Mouse (Mus musculus) embryonic stem cell, embryonic (primary cell): ENCODE data around the gene Birc5.

Source experiments
- CTCF ChIA-PET, 4 experiments: fragments of 300-600 bp in 2 of 4; fragments of 350-600 bp in 2 of 4; sonication (Branson Sonifier 250); formaldehyde crosslinking; loops; one replicate each; lab custom pipeline; 2022; ENCODE audit warnings: inconsistent platforms in 2 of 4; lab: Charles Lee
- POLR2A ChIA-PET, 4 experiments: fragments of 300-600 bp in 2 of 4; fragments of 350-600 bp in 2 of 4; sonication (Branson Sonifier 250); formaldehyde crosslinking; loops; one replicate each; lab custom pipeline; 2022; ENCODE audit warnings: antibody characterized with exemption in 4 of 4, inconsistent platforms in 1 of 4; lab: Charles Lee

Birc5 gene

DNA sequence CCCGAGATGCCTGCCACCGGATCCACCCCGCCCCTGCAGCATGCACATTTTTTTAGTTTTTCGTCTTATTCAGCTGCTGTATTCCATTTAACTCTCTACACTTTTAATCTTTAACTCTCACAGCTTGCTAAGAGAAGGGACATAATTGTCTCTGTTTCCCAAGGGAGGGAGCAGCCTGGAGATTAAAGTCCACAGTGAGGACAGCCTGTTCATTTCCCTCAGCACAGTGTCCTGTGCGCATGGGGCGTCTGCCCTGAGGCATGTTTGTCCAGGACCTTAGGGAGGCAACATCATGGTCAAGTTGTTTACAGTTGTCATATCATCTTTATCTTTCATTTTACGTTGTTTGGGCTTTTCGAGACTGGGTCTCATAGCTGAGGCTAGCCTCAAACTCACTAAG, 15.0 kb upstream of the Birc5 start:
- ChIA-PET POLR2A (interaction anchor here in 2 of 4 experiments (0.6 to 6.0 kb wide), 11 partner anchors 8 to 514 kb away, joined by 3 to 37 read pairs (median 6); partner anchors contain the start of genes Afmid (in 2 of the 2), Birc5 (in 2 of the 2), Tk1 (in 2 of the 2) and Tmc6 (in 1 of the 2)), CTCF (interaction anchor here (0.5 to 1.9 kb wide), 12 partner anchors 12 to 768 kb away, joined by 3 to 7 read pairs (median 4); partner anchors contain the start of genes Birc5 (in 1 of the 4), Gm20708 (in 1 of the 4) and Syngr2 (in 1 of the 4))

DNA sequence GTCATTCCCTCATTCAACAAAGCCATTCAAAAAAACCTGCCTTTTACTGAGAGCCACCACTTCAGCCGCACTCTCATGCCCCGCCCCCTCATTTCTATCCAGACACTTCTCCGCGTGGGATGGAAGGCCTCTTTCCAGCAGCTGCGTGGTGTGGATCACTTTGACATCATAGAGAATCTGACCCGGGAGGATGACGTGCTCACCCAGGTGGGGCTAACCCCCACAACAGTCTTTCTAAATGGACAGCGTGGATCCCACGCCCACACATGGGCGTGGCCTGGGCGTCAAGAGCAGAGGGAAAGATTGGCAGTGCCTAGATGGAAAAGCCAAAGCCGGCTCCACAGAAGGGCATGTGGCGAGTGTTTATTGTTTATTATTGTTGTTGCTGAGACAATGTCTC, 12.7 kb upstream of the Birc5 start:
- POLR2A ChIA-PET = interaction anchor here in 2 of 4 experiments (0.9 to 6.0 kb wide), 11 partner anchors 10 to 199 kb away, joined by 3 to 37 read pairs (median 5); partner anchors contain the start of genes Afmid (in 2 of the 2), Birc5 (in 2 of the 2) and Tk1 (in 2 of the 2)
- CTCF ChIA-PET = interaction anchor here in 1 of 4 experiments (1.0 to 1.9 kb wide), 2 partner anchors 12 to 446 kb away, joined by 3 to 5 read pairs; no protein-coding TSS in a partner anchor

DNA sequence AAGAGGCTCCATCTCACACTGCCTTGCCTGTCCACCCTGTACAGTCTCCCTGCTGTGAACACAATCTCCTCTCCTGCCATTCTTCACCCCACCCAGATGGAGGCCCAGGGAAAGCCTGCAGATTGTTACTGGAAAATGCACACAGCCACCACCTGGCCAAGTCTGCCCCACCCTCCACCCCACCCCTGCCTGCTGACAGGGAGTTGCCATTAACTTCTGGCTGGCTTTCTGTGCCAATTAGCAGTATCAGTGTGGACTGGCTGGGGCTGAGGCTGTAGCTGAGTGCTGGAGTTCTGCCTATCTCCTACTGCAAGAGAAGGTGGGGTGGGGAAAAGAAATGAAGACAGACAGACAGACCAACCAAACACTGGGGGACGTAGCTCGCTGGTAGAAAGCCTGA, 10.5 kb upstream of the Birc5 start:
- POLR2A ChIA-PET = interaction anchor here in 2 of 4 experiments (0.7 to 4.5 kb wide), 7 partner anchors 10 to 131 kb away, joined by 3 to 19 read pairs (median 3); partner anchors contain the start of genes Afmid (in 1 of the 2), Birc5 (in 1 of the 2) and Socs3 (in 1 of the 2)
- CTCF ChIA-PET = interaction anchor here in 1 of 4 experiments (1.7 kb wide), 1 partner anchor 48 kb away, joined by 5 read pairs; no protein-coding TSS in a partner anchor

DNA sequence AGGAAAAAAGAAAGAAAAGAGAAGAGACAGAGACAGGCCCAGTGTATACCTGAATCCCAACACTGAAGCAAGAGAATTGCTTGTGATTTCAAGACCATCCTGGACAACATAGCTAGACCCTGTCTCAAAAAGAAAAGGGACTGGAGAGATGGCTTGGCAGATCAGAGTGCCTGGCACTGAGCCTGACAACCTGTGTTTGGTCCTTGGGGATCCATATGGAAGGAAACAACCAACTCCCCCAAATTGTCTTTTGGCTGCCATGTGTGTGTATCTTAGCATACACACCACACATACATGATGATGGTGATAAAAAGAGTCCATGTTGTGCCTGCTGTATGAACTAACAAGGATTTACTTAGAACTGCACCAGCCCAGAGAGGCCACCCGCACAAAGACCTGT, 10.0 kb upstream of the Birc5 start:
- POLR2A ChIA-PET = interaction anchor here in 2 of 4 experiments (0.7 to 4.5 kb wide), 7 partner anchors 10 to 131 kb away, joined by 3 to 19 read pairs (median 3); partner anchors contain the start of genes Afmid (in 1 of the 2), Birc5 (in 1 of the 2) and Socs3 (in 1 of the 2)

DNA sequence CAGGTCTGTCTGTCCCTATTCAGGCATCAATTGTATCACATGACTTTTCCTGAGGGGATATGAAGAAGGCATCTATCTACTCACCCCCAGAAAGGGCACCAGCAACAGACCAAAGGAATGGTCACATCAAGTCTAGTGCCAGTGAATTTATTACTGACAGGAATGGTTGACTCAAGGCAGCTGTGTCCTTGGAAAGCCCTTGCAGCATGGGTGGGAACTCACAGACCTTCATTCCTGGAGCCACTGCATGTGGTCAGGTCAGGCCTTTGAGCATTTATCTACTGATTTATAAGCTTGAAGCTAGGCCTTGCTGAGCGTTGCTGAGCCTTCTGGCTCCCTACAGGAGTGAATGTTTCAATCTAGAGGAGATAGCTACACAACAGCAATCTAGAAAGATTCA, 8.1 kb upstream of the Birc5 start:
- POLR2A ChIA-PET = interaction anchor here in 2 of 4 experiments (1.0 to 4.5 kb wide), 4 partner anchors 8 to 79 kb away, joined by 3 to 19 read pairs (median 4); partner anchors contain the start of gene Birc5 (in 1 of the 2)
- CTCF ChIA-PET = interaction anchor here in 2 of 4 experiments (0.6 to 1.2 kb wide), 3 partner anchors 9 to 1125 kb away, joined by 3 to 4 read pairs (median 3); no protein-coding TSS in a partner anchor

More for the DNA sequence above, 10.0 kb upstream of the Birc5 start:
- CTCF ChIA-PET = interaction anchor here in 1 of 4 experiments (1.7 kb wide), 1 partner anchor 48 kb away, joined by 5 read pairs; no protein-coding TSS in a partner anchor

DNA sequence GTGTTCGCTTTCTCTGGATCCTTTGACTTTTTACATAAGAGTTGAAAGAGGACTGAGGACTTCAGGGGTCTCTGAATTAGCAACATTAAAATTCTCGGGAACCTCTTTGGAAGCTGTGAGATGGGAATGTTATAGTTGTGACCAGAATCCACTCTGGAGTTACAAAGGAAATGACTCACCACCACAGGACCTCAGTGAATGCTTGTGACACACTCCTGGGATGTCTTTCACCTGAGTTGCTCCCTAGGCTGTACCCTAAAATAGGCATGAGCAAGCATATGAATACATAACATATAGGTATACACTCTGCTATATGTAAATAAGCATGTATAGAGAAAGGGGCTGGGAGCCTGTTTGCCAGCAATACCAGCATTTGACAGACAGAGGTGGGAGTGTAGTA, 5.6 kb upstream of the Birc5 start:
- CTCF ChIA-PET = no interaction called here
- POLR2A ChIA-PET = no interaction called here

DNA sequence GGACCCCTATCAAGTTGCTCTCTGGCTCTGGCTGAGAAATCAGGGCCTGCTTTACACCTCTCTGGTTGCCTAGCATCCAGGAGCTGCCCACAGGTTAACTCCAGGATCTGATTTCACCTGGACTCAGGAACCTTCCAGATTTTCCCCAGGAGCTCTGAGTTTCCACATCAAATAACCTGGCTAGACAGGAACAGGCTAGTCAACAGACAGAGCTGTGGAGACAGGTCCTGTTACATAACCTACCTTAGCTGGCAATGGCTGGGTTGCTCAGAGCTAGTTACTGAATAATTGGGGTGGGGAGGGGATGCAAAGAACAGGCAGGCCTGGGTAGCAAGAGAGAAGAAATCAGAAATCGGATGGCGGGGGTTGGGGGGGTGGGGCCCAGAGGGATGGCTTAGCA, 4.1 kb upstream of the Birc5 start:
- POLR2A ChIA-PET = interaction anchor here in 1 of 4 experiments (0.8 to 1.4 kb wide), 3 partner anchors 10 to 31 kb away, joined by 3 read pairs; partner anchors contain the start of genes Afmid and Tk1
- CTCF ChIA-PET = interaction anchor here in 2 of 4 experiments (0.6 to 1.2 kb wide), 3 partner anchors 13 to 130 kb away, joined by 3 to 5 read pairs (median 3); no protein-coding TSS in a partner anchor

DNA sequence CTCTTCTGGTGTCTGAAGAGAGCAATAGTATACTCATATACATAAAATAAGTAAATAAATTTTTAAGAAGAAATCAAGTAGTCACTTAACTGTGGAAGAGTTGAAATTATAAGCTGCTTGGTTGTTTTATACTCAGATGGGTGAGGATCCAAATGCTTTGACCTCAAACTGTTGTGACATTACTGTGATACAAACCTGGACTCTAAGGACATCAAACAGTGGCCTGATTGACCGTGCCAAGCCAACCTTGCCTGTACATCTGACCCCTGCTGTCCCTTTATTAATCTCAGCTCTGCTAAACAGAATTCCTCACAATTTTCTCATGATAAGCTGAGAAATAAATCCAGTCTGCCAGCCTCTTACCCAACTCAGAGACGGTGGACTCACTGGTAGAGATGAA, 3.4 kb upstream of the Birc5 start:
- CTCF ChIA-PET = interaction anchor here in 2 of 4 experiments (0.8 to 1.2 kb wide), 2 partner anchors 13 to 25 kb away, joined by 3 read pairs; no protein-coding TSS in a partner anchor

DNA sequence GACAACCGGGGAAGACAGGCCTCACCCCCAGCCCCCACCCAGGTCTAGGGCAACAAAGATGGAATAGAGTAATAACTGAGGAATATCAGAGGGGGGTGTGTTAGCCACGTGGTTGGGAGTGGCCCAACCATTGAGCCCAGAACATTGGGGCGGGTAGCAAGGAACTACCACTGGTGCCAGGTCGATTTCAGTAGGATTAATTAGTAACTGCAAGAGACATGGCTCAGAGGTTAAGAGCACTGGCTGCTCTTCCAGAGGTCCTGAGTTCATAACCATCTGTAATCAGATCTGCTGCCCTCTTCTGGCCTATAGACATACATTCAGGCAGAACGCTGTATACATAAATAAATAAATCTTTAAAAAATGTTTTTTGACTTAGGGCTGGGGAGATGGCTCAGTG, 2.4 kb upstream of the Birc5 start:
- CTCF ChIA-PET = interaction anchor here in 1 of 4 experiments (1.9 kb wide), 1 partner anchor 14 kb away, joined by 6 read pairs; no protein-coding TSS in a partner anchor
- POLR2A ChIA-PET = no interaction called here

More for the DNA sequence above, 3.4 kb upstream of the Birc5 start:
- POLR2A ChIA-PET = interaction anchor here in 1 of 4 experiments (0.8 to 1.3 kb wide), 3 partner anchors 11 to 55 kb away, joined by 3 read pairs; no protein-coding TSS in a partner anchor

DNA sequence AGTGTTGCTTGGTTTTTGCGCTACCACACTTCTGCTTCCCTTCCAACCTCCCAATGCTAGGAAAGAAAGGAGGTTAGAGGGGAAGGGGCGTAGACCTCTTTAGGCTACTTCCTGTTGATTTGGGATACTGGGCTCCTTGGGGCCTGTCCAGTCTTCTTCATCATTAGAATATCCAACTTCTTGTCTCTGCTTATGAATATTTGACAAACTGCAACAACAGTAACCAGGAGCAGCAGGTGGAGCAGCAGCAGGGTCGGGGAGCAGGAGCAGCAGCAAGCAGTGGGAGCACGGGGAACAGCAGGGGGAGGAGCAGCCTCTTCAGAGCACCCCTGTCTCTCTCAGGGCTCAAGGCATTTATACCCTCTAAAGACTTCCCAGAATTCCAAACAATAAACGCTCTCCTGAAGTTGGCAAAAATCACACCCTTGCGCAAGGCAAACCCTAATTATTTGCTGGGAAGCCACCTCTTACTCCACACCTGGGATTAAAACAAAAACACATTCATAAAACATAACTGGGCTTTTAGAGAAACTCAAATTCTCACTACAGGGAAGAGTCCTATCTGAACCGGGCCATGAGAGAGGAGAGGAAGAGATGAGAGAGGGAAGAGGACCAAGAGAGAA, 1.3 kb upstream of the Birc5 start:
- POLR2A ChIA-PET = interaction anchor here (0.5 to 4.5 kb wide), 33 partner anchors 9 to 1934 kb away, joined by 3 to 46 read pairs (median 4); partner anchors contain the start of genes Afmid (in 2 of the 4), Tk1 (in 2 of the 4), Tmem235 (in 2 of the 4) and Socs3 (in 1 of the 4)
- CTCF ChIA-PET = interaction anchor here (0.6 to 3.6 kb wide), 13 partner anchors 12 to 535 kb away, joined by 3 to 18 read pairs (median 4); partner anchors contain the start of genes Afmid (in 1 of the 4), Tha1 (in 1 of the 4) and Tk1 (in 1 of the 4)

DNA sequence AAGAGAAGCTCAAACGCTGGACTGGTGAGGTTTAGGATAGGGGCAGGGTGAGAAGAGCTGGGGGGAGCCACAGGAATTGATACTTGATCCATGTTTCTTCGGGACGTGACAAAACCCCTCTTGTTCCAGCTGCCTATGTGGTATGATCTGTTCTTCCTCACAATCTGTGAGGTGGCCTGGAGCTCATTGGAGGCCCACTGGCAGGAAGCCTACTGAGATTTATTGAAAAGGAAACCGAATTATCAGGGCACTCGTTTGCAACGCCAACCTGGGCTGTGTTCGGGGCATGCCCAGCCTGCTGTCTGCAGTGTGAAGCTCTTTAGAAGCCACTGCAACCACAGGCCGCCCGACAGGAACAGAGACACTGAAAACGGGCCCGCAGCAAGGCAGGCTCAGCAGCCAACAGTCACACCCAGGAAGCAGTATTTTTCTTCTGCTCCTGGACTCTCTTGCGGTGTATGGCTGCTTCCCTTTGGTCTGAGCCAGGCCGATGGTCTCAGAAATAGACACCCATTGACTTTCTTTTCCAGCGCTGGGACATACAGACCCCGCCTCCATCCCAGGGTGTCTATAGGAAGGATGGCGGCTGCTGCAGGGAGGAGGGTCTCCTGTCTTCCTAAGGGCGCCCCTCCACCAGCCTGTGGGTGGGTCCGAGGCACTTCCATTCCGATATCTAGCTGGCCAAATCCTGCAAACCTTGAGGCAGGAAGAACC, 623 bp upstream of the Birc5 start:
- CTCF ChIA-PET = interaction anchor here (0.6 to 3.6 kb wide), 16 partner anchors 13 to 536 kb away, joined by 3 to 20 read pairs (median 4); partner anchors contain the start of genes Afmid (in 1 of the 4), Tha1 (in 1 of the 4) and Tk1 (in 1 of the 4)
- POLR2A ChIA-PET = interaction anchor here (0.5 to 4.5 kb wide), 60 partner anchors 8 to 769 kb away, joined by 3 to 46 read pairs (median 4); partner anchors contain the start of genes Afmid (in 3 of the 4), Tmem235 (in 3 of the 4), Socs3 (in 2 of the 4) and Tk1 (in 2 of the 4)

DNA sequence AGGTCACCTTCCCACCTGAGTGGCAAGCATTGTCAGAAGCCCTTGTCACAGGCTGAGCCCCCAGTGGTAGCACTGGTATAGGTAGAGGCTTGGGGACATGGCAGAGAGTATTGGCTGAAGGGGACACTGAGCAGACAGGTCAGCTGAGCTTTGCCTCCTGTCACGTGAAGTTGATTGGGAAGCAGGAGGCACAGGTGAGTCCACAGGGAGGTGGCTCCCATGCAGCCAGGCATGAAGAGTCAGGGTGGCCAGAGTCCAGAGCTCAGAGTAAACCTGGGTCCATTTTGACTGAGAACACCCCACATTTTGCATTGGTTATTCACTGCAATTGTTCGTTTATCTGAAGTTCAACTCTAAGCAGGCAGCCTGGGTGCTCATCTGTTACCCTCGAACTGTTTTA, 3.8 kb downstream of the Birc5 start:
- ChIA-PET CTCF (interaction anchor here in 1 of 4 experiments (0.7 kb wide), 1 partner anchor 14 kb away, joined by 3 read pairs; no protein-coding TSS in a partner anchor), POLR2A (interaction anchor here in 2 of 4 experiments (0.8 to 6.3 kb wide), 5 partner anchors 14 to 248 kb away, joined by 3 to 59 read pairs (median 3); partner anchors contain the start of gene Socs3 (in 1 of the 2))

DNA sequence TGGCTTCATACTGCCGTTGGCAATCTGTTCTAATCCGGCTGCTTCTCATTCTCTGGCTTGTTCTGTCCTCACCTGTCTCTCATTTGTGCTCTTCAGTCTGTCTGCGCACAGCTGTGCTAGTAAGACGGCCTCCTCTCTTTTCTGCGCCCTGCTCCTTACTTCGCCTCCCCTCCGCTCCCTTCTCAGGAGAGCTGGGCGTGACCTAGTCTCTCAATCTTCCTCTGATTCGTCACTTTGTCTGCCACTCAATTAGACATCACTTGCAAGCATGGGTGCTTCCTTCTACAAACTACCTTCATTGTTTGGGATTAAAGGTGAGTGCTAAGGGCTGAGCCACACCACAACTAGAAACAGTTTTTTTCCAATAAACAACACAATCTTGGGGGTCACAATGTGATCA, 5.2 kb downstream of the Birc5 start:
- ChIA-PET POLR2A (interaction anchor here in 2 of 4 experiments (0.8 to 6.3 kb wide), 10 partner anchors 9 to 246 kb away, joined by 3 to 59 read pairs (median 4); partner anchors contain the start of genes Gm20708 (in 1 of the 2), Socs3 (in 1 of the 2) and Syngr2 (in 1 of the 2)), CTCF (interaction anchor here in 1 of 4 experiments (0.6 to 0.9 kb wide), 2 partner anchors 22 to 391 kb away, joined by 3 to 4 read pairs; no protein-coding TSS in a partner anchor)

DNA sequence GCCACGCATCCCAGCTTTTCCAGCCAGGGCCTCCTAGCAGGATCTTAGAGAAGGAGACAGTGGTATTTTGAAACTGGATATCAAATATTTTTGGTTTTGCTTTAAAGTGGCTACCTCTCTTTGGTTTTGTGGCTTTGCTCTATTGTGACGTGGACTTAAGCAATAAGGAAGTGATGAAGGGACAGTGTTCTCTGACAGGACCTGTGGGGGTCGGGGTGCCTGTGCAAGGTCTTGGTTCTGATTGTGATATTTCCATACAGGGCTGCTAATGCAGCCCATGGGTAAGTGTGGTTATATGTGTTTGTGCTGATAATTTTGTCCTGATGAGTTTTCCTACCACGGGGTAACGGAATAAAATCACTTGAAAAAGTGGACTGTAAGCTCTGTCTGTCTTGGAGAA, 6.3 kb downstream of the Birc5 start:
- POLR2A ChIA-PET = interaction anchor here in 3 of 4 experiments (1.1 to 6.3 kb wide), 9 partner anchors 11 to 186 kb away, joined by 3 to 59 read pairs (median 4); no protein-coding TSS in a partner anchor
- CTCF ChIA-PET = interaction anchor here in 1 of 4 experiments (1.4 kb wide), 1 partner anchor 23 kb away, joined by 3 read pairs; no protein-coding TSS in a partner anchor

DNA sequence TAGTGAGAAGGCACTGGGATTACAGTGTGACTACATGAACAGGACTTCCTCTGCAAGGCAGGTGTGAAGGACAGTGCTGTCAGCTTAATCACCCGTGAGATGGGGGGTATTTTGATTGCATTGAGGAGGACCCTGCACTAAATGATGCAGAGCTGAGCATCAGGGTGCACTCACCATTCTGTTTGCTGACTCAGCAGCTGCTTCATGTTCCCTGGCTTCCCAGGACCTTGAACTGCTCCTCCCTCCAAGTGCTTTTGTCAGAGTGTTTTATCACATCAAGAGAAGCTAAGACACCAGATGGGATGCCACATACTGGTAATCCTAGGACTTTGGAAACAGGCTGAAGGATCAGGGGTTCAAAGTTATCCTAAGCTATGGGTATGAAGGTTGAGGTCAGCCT, 6.9 kb downstream of the Birc5 start:
- POLR2A ChIA-PET = interaction anchor here in 3 of 4 experiments (0.7 to 6.3 kb wide), 19 partner anchors 7 to 186 kb away, joined by 3 to 59 read pairs (median 3); partner anchors contain the start of gene Birc5 (in 1 of the 3)
- CTCF ChIA-PET = interaction anchor here in 2 of 4 experiments (0.6 to 1.4 kb wide), 4 partner anchors 18 to 166 kb away, joined by 3 to 4 read pairs (median 3); no protein-coding TSS in a partner anchor

DNA sequence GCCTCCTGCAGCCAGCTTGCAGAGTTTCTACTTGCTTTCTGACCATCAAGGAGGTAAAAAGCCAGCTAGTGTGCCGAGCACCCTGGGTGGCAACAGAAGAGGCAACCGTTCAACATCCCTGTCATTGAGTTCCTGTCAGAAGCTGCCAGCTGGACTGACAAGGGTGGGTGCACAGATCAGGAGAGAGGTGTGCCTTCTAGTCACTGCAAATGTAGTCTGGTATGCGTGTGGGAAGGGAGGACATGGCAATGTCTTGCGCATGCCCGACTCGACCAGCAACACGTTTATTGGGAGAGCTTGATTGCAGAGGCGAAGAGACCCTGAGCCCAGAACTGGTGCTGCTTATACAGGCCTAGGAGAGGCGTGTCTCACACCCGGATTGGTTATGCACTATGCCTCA, 8.4 kb downstream of the Birc5 start:
- ChIA-PET POLR2A (interaction anchor here in 3 of 4 experiments (0.6 to 6.3 kb wide), 27 partner anchors 7 to 439 kb away, joined by 3 to 59 read pairs (median 3); partner anchors contain the start of genes Birc5 (in 2 of the 3), Socs3 (in 1 of the 3) and Tnrc6c (in 1 of the 3)), CTCF (interaction anchor here in 1 of 4 experiments (0.7 kb wide), 1 partner anchor 67 kb away, joined by 3 read pairs; no protein-coding TSS in a partner anchor)
